Mouse (Mus musculus) mouse trophoblast stem cell (cell line): ENCODE data around the gene Cgas.

ENCODE experiments used
- in situ Hi-C, 2 experiments: fragments of 300-500 bp; cut with MseI, MboI; formaldehyde crosslinking; loops; 2 replicates in 1 of 2; 3 replicates in 1 of 2; pipeline ENCODE4 v1.15.1; 2025

The Cgas gene

GRCm38 (mm10) chr9:78386947-78387346 lies 56.1 kb downstream of the Cgas start:
- in situ Hi-C loops = no loop called here

- in situ Hi-C loops = no loop called here
Observed at GRCm38 (mm10) chr9:78385893-78386292, 57.1 kb downstream of the Cgas start.
